Mouse (Mus musculus): ENCODE data around the gene Cga.
"Not testable (repeated sequence)": the region's sequence is repeated elsewhere in the genome, so short reads cannot be mapped to it uniquely, and the experiment has no call there.

Cga gene

GRCm38 (mm10) chr4:34889812-34890185 lies 3.8 kb upstream of the Cga start:
- DNase-seq (ENCODE audit: low read depth, low spot score), result no peak

GRCm38 (mm10) chr4:34898497-34898896 lies 4.9 kb downstream of the Cga start:
- no peak for DNase-seq (ENCODE audit: low read depth, low spot score)

DNA sequence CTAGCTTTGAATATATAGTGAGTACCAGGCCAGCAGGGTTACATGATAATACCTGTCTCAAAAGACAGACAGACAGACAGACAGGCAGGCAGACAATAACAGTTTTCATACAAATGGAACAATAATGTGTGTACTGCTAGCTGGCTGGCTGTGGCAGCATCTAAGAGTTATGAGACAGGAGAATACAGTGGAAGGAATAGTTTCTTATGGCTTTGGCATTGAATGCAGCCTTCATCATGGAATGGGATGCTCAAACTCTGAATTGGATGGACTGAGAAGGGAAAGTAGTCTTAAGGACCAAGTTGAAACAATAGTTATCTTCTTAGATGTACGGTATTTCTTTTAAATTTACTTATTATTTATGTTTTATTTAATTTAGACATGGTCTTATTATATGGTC lies 5.7 kb downstream of the Cga start:
- no peak for DNase-seq (ENCODE audit: low read depth, low spot score)

GRCm38 (mm10) chr4:34900155-34900554 lies 6.6 kb downstream of the Cga start:
- DNase-seq (ENCODE audit: low read depth, low spot score), result no peak

DNA sequence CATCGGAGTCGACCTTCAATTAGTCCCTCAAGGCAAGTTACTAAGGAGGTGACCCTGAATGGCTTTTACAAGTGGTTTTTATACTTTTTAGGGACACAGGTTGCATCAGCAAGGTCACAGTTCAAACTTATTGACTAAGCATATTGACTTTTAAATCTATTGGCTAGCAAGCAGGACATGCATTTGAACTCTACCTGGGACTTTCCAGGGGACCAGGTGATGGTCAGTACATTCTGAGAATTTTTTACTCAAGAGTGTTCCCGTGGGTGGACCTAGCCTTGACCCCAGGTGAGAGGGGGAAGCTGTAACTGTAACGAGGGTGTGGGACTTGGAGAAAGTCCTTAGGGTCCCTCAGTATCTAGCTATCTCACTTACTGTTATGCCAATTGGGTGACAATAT lies 7.6 kb downstream of the Cga start:
- no peak for DNase-seq (ENCODE audit: low read depth, low spot score)

DNA sequence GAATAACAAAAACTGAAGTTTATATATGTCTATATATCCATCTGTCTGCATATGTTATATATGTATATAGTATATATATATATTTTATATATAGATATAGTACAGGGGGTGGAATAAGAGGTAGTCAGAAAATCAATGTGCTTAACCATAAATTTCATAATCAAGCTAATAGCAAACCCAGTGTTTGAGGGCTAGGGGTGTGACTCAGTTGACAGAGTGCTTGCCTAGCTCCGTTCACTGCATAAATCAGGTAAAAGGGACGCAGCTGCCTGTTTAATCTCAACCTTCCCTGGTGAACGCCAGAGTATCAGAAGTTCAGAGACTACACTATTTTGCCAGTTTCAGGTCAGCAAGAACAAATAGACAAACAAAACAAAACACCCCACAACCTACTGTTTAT lies 8.0 kb downstream of the Cga start:
- not testable (repeated sequence) for DNase-seq (ENCODE audit: low read depth, low spot score)

DNA sequence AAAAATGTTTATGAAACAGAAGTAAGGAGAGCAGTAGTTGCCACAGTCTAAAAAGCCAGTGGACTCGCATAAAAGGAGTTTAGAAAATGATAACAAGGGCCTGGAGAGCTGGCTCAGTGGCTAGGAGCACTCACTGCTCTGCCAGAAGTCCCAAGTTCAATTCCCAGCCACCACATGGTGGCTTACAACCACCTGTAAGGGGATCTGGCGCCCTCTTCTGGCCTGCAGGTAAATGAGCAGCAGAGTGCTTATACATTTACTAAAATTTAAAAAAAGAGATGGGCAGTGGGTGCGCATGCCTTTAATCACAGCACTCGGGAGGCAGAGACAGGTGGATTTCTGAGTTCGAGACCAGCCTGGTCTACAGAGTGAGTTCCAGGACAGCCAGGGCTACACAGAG lies 11.8 kb downstream of the Cga start:
- peak; percentile 91 for DNase-seq (ENCODE audit: low read depth, low spot score)

DNA sequence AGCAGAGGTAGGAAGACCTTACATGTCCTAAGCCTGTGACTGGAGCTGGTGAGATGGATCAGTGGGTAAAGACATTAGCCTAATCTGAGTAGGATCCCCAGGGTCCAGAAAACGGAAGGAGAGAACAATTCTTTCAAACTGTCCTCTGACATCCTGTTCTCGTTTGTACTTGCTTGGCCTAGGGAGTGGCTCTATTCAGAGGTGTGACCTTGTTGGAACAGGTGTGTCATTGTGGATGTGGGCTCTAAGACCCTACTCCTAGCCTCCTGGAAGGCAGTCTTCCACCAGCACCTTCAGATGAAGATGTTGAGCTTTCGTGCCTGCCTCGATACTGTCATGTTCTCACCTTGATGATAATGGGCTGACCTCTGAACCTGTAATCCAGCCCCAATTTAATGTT lies 12.6 kb downstream of the Cga start:
- DNase-seq (ENCODE audit: low read depth, low spot score), result peak; percentile 87

GRCm38 (mm10) chr4:34907026-34907425 lies 13.4 kb downstream of the Cga start:
- peak; percentile 63 for DNase-seq (ENCODE audit: low read depth, low spot score)

GRCm38 (mm10) chr4:34908127-34908526 lies 14.5 kb downstream of the Cga start:
- DNase-seq (ENCODE audit: low read depth, low spot score), result peak; percentile 24

DNA sequence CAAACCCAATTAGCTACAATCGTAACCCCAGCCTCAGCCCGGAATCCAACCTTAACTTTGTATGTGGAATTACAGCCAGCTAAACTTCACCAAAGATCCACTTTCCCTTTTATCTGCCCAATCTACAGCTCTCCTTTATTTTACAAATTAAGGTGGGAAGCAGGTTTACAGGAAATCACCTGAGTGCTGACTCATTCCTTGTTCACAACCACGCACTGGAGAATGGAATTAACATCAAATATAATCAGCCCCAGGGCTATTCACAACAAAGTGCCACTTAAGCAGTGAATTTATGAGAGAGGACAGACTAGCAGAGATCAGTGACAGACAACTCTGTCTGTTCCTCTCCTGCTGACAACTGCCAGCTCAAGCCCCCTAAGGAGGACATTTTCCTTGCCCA lies 17.8 kb downstream of the Cga start:
- peak; percentile 76 for DNase-seq (ENCODE audit: low read depth, low spot score)

- DNase-seq (ENCODE audit: low read depth, low spot score), result peak; percentile 46
Observed at GRCm38 (mm10) chr4:34912171-34912570, 18.6 kb downstream of the Cga start.

DNA sequence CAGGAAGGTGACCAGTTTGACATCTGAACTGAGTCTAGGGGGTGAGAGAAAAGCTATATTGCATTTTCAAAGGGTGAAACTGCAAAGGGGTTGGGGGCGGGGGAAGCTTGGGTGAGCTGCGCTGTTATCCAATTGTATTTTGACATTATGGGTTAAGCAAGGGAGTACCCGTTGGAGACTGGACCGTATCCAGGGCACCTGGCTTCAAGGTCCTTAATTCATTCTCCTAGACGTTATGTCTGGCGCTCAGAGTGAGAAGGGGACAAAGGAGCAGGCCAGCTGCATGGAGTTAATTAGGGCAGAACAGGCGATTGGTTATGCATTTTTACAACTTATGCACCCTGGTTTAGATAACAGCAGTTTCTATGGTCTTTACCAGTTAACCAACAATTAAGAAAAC lies 23.8 kb downstream of the Cga start:
- no peak for DNase-seq (ENCODE audit: low read depth, low spot score)

GRCm38 (mm10) chr4:34922177-34922870 lies 28.7 kb downstream of the Cga start:
- peak; percentile 83 for DNase-seq (ENCODE audit: low read depth, low spot score)

DNA sequence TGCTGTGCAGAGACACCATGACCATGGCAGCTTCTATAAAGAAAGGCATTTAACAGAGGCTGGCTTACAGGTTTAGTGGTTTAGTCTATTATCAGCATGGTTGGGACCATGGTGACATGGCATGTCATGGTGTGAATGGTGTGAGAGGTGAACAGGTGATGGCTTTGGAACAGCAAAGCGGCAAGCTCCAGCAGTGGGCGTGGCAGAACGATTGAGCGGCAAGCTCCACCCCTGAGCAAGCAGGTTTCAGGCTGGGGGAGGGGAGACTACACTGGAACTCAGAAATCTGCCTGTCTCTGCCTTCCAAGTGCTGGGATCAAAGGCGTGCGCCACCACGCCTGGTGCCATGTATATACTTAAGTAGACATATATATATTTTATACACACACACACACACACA lies 34.8 kb downstream of the Cga start:
- peak; percentile 14 for DNase-seq (ENCODE audit: low read depth, low spot score)

DNA sequence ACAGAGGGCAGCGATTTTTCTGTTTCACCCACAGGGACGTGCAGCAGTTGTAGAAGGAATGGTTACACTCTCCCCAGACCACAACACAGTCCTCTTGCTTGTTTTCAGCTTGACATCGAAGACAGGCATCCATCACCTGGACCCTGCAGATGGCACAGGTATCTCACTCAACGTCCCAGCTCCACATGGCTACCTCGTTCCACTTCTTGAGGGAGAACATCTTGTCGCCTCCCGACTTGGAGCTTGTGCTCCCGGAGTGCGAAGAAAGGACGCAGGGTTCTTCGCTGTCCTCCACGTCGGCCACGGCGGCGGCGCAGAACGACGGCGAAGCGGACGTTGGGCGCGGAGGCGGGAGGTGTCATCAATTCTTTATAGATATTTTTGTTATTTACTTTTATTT lies 47.5 kb downstream of the Cga start:
- DNase-seq (ENCODE audit: low read depth, low spot score), result no peak

- DNase-seq (ENCODE audit: low read depth, low spot score), result no peak
Observed at GRCm38 (mm10) chr4:34947181-34947580, 53.6 kb downstream of the Cga start.

DNA sequence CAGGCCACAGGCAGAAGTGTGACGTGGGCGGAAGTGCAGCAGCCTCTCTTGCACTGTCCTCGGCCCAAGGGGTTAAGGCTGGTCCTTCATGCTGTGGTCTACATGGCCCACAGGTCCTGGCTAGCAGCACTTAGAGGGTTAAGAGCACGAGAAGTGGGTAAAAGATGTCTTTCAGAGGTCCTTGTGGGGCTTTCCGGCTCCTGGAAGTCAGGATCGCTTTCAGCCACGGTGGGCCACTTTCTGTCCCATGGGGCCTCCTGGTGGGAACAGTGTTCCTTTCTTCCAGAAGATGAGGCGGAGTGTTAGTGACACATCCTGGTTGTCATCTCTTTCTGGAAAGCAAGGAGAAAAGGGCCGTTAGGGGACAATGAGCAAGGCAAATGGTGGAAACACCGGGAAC lies 60.1 kb downstream of the Cga start:
- DNase-seq (ENCODE audit: low read depth, low spot score), result no peak
